Mouse (Mus musculus) gastrocnemius, postnatal 25 days (tissue): ENCODE data around the gene Ercc1. TPM values are rescaled to one million over a fixed set of nuclear protein-coding genes. Genes with fewer than 3 reads are reported as not detected.
A peak's percentile ranks its signal among the peaks of the same experiment; 100 is the strongest.

Experiments
- DNase-seq: peaks from one replicate; pipeline ENCODE4 v3.0.0; 2022
- long read RNA-seq, 2 experiments: library from polyadenylated mRNA; stranded (forward); transcript quantifications; one replicate each; pipeline ENCODE4 v2.0.0; 2021
- total RNA-seq, 2 experiments: library from RNA; stranded (reverse); gene quantifications; 1 replicate in 1 of 2; 2 replicates in 1 of 2; pipeline ENCODE4 v1.2.3; 2021

Ercc1 gene
- total RNA-seq = 10 to 100 TPM; 21.5 to 25.4 TPM
- long read RNA-seq, experiment 1, transcript Ercc1-201 (10 exons, 1,375 nt) = major isoform, 32 of 45 reads
- long read RNA-seq, experiment 1, partial matches to known transcripts = 10 of 45 reads
- long read RNA-seq, experiment 1, other reads (novel, unspliced or antisense) = 3 of 45 reads
- long read RNA-seq, experiment 2, transcript Ercc1-201 (10 exons, 1,375 nt) = major isoform, 30 of 41 reads
- long read RNA-seq, experiment 2, partial matches to known transcripts = 7 of 41 reads
- long read RNA-seq, experiment 2, other reads (novel, unspliced or antisense) = 4 of 41 reads

- no peak for DNase-seq
These were observed at the start of gene Ercc1 for GRCm38 (mm10) chr7:19344237-19344847. Gene Ercc1, plus strand, starts transcription at chr7:19344778.

- peak; percentile 89 for DNase-seq
These were observed 48.9 kb upstream of the Ercc1 start for GRCm38 (mm10) chr7:19295503-19296185.

GRCm38 (mm10) chr7:19297034-19297433, 47.5 kb upstream of the Ercc1 start:
- DNase-seq = no peak

- no peak for DNase-seq
These were observed 46.8 kb upstream of the Ercc1 start for GRCm38 (mm10) chr7:19297794-19298193.

- DNase-seq = no peak
These were observed 45.4 kb upstream of the Ercc1 start for GRCm38 (mm10) chr7:19299194-19299593.

GRCm38 (mm10) chr7:19300501-19301421, 43.8 kb upstream of the Ercc1 start:
- DNase-seq = peak; percentile 52

- no peak for DNase-seq
These were observed 42.9 kb upstream of the Ercc1 start for GRCm38 (mm10) chr7:19301461-19302263.

GRCm38 (mm10) chr7:19302264-19303045, 42.1 kb upstream of the Ercc1 start:
- DNase-seq = no peak

- no peak for DNase-seq
These were observed 41.6 kb upstream of the Ercc1 start for GRCm38 (mm10) chr7:19303046-19303305.

GRCm38 (mm10) chr7:19303770-19304169, 40.8 kb upstream of the Ercc1 start:
- DNase-seq = peak; percentile 57

- no peak for DNase-seq
These were observed 39.8 kb upstream of the Ercc1 start for GRCm38 (mm10) chr7:19304501-19305412.

- no peak for DNase-seq
These were observed 39.2 kb upstream of the Ercc1 start for GRCm38 (mm10) chr7:19305413-19305735.

- DNase-seq = no peak
These were observed 38.5 kb upstream of the Ercc1 start for GRCm38 (mm10) chr7:19305796-19306765.

- DNase-seq = no peak
These were observed 37.5 kb upstream of the Ercc1 start for GRCm38 (mm10) chr7:19306819-19307738.

GRCm38 (mm10) chr7:19307739-19308453, 36.7 kb upstream of the Ercc1 start:
- DNase-seq = peak; percentile 75

- DNase-seq = peak; percentile 97
These were observed 35.9 kb upstream of the Ercc1 start for GRCm38 (mm10) chr7:19308454-19309277.
